Mouse (Mus musculus) limb, embryonic 15.5 days (tissue): ENCODE measurements around the gene Vps39. TPM values are rescaled to one million over a fixed set of nuclear protein-coding genes. Genes with fewer than 3 reads are reported as not detected.

Source experiments
- polyA plus RNA-seq: library from polyadenylated mRNA; unstranded; fragments of >200 nt; fragmentation: Nextera tagmentation; extraction: Ambion mirVana; gene quantifications from 2 replicates; pipeline ENCODE4 v1.2.1, GENCODE M21; 2015

Gene Vps39
- polyA plus RNA-seq, 1 experiment from 2014 or later, result 25.0 TPM

Other genes with a start within 250 kb of the Vps39 start
- gene Ehd4, start 198.5 kb downstream of the Vps39 start, polyA plus RNA-seq, result 60.6 and 97.0 TPM in 2 replicates
- gene Pla2g4e, start 107.8 kb downstream of the Vps39 start, polyA plus RNA-seq, result 8.0 and 8.6 TPM in 2 replicates
- 0.45 and 0.48 TPM in 2 replicates for gene Pla2g4d, start 63.9 kb downstream of the Vps39 start, polyA plus RNA-seq
- 21.2 and 23.9 TPM in 2 replicates for gene Pla2g4f, start 39.0 kb downstream of the Vps39 start, polyA plus RNA-seq
- gene Ganc, start 50.8 kb upstream of the Vps39 start, polyA plus RNA-seq, result 7.8 and 9.9 TPM in 2 replicates
- 10.3 and 11.1 TPM in 2 replicates for gene Tmem87a, start 51.0 kb upstream of the Vps39 start, polyA plus RNA-seq
- 1.5 and 4.7 TPM in 2 replicates for gene Capn3, start 102.9 kb upstream of the Vps39 start, polyA plus RNA-seq
- 47.7 and 49.1 TPM in 2 replicates for gene Zfp106, start 210.7 kb upstream of the Vps39 start, polyA plus RNA-seq
- 56.0 and 59.7 TPM in 2 replicates for gene Snap23, start 214.5 kb upstream of the Vps39 start, polyA plus RNA-seq